Mouse (Mus musculus): ENCODE results near the gene Eci3. TPM values are rescaled to one million over a fixed set of nuclear protein-coding genes. Genes with fewer than 3 reads are reported as not detected.

Eci3 gene
- total RNA-seq, 2 experiments from 2014 or later, result 3.0 to 3.1 TPM

DNA sequence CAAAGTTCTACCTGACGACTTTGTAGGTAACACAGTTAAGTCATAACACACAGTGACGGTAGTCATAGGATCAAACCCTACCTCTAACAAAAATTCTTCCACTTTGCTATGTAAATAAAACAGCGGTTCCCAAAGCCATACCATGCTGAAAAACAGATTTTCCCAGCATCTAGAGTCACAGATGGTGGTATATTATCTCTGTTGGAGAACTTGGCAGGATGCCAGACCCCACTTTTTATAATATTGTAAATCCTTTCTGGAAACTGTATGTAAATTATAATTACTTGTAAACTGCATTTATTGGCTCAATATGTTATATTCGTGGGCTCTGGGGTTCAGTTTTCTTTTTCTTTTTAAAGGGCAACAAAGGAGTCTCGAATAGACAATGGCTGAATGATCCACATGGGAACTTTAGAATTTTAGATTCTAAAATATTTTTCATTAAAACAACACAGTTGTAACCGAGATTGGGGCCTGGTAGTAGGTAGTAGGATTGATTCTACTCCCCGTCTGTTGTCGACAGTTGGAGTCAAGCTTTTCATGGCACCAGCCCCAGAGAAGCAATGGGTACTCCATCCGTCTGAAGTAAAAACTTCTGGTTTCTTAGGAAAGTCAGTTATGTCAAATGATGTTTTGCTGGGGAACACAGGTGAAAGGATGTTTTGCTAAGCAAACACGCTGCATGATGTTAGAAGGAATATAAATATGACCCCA is 28.5 kb downstream of the Eci3 start:
- DNase-seq, result no peak

DNA sequence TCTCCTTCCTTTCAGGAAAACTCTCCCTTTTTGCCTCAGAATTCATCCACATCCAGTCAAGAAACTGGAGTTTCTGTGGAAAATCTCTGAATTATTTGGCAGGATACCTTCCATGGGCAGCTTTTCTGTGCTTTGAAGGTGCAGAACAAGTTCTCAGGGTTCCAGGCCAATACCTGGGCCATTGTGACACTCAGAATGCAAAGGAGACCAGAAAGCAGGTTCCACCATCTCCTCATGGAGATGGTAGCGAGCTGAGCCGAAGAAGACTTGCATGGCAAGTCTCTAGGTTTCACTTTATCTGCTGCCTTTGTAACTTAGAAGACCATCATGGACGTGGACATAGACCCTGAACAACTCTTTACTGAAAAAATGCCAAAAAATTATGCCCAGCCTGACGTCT is 39.4 kb downstream of the Eci3 start, which contains the start of the genes Fam217a and 4933417A18Rik:
Fam217a (minus strand) TSS at position 101 of the 400 bp plus-strand sequence.
4933417A18Rik (plus strand) TSS at position 200 of the 400 bp plus-strand sequence.
- DNase-seq, result no peak

DNA sequence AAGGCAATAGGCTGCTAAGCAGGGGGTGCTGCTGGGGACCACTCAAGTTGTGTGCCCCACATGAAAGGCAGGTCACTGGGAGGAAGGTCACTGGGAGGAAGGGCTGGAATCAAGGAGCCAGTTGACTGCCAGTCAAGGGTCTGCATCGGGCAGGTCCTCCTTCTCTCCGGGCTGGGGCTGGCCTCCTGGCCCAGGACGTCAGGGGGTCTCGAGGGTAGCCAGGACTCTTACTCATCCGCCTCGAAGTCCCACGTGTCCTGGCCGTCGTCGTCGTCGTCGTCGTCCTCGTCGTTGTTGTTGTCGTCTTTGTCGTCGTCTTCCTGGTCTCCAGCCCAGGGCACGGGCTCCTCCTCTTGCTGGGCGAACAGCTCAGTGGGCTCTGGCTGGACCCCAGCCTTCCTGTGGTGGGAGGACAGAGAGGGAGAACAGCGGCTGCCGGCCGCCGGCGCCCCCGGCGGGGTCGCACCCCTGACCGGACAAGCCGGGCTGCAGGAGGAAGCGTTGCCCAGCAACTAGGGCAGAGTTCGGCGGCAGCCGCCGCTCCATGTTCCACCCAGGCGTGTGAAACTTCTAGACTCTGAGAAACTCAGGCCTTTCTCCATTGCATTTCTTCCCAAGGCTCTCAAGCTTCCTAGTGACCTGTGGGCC is 47.0 kb downstream of the Eci3 start:
- DNase-seq, result peak in 1 of 2 experiments; percentile 6

GRCm38 (mm10) chr13:34914614-34915013 is 49.0 kb downstream of the Eci3 start:
- DNase-seq, result no peak

Other genes with a start within 250 kb of the Eci3 start
- gene Fam50b, start 229.0 kb downstream of the Eci3 start, total RNA-seq (2021), result not detected
- 10 to 100 TPM; 26.7 to 30.0 TPM for gene Prpf4b, start 88.5 kb downstream of the Eci3 start, total RNA-seq (2021)
- gene Fam217a, start 39.5 kb downstream of the Eci3 start, total RNA-seq (2021), result under 1 TPM; 0.20 to 0.21 TPM
- gene 4933417A18Rik, start 39.4 kb downstream of the Eci3 start, total RNA-seq (2021), result not detected
- gene Eci2, start 63.3 kb upstream of the Eci3 start, total RNA-seq (2021), result 100 to 1,000 TPM; 246 to 250 TPM